Mouse (Mus musculus) spleen, postnatal 36 days (tissue): ENCODE measurements around the gene Rnf141.

Experiments used
- DNase-seq, 2 experiments: peaks; one replicate each; pipeline ENCODE4 v3.0.0; 2022; ENCODE audit warnings: low spot score in 2 of 2, mixed read lengths in 1 of 2

Gene Rnf141

DNA sequence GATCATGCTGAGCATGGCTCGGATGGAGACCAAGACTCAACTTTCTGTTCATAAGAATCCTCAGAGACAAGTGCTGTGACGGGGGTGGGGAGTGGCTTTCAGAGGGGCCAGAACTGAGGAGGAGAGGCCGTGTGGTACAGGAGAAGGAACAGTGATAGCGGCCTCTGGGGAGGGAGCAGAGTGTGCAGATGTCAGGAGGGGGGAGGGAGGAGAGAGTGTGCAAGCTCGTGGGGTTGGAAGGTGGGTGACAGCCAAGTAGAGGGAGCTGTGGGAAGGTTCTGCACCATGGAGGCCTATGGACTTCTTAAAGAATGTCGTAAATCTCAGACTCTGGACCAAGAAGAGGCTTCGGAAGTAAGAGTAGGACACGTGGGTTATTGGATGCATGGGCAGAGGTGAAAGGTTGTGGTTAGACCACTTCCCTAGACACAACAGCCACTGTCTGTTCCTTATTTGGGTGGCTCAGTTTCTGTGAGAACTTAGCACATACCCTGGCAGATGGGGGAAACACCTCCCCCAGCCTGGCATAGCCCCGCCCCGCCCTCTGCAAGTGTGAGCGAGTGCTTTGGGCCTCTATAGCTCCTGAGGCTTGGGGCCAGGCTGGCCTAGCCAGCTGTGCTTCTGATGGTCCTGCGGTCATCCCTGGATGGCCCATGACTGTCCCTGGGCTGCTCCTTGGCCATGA lies 47.7 kb downstream of the Rnf141 start:
- DNase-seq, result peak; percentile 88 to 90

DNA sequence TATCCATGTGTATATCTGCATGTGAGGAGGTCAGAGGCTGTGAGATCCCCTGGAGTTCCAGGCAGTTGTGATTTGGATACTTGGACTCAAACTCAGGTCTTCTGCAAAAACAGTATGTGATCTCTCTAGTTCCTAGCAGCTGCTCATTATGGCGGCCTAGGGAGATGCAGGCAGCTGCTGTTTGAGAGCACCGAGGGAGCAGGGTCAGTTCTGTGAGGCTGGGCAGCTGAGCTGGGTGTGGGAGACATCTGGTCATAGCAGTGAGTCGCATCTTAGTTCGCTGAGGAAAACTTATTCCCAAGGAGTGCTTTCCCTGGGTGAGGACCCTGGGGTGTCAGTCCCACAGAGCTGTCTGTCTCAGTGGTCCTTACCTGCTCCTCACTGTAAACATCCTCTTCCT lies 49.5 kb downstream of the Rnf141 start:
- DNase-seq, result no peak

- DNase-seq, result no peak
These were observed 51.4 kb downstream of the Rnf141 start for GRCm38 (mm10) chr7:110792834-110793233.

GRCm38 (mm10) chr7:110792201-110792600 lies 52.1 kb downstream of the Rnf141 start:
- no peak for DNase-seq

GRCm38 (mm10) chr7:110790878-110791277 lies 53.4 kb downstream of the Rnf141 start:
- no peak for DNase-seq

- no peak for DNase-seq
These were observed 56.9 kb downstream of the Rnf141 start for GRCm38 (mm10) chr7:110787310-110787709.

DNA sequence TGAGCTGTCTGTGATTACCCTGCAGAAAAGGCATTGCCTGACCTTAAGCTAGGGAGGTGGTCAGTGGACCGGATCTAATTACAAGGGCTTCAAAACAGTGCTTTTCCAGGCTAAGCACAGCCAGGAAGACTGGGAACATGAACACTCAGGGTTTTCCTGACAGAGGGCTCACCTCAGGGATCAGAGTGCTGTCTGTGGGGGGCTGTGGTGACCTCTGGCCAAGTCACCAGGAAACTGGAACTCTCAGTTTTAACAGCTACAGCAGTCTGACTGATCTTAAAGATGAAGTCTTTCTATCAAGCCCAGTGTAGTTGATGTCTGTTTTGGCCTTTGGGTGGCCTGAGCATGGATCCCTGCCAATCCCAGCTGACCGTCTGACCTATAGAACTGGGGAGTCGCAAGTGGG lies 58.5 kb downstream of the Rnf141 start:
- no peak for DNase-seq

DNA sequence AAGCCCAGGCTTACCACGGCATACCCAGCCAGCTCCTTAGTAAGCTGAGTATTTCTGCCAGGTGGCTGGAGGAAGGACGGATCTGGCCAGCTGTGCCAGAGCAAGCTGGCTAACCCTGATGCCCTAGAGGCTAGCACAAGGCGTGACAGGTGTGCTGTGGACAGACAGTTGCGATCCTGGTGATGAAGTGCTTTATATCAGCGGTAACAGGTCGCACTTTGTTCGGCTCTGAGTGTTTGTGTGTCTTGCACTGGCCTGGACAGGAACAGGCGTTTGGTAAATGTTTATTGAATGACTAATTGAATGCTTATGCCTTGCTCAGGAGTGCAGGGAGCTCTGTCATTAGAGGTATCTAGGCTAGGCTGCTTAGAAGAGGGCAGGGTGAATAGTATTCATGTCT lies 59.3 kb downstream of the Rnf141 start:
- DNase-seq, result no peak

- DNase-seq, result no peak
These were observed 61.3 kb downstream of the Rnf141 start for GRCm38 (mm10) chr7:110782845-110783478.

- peak; percentile 41 to 74 for DNase-seq
These were observed 62.1 kb downstream of the Rnf141 start for GRCm38 (mm10) chr7:110782135-110782534.

GRCm38 (mm10) chr7:110781231-110781711 lies 63.0 kb downstream of the Rnf141 start:
- peak; percentile 54 to 77 for DNase-seq

DNA sequence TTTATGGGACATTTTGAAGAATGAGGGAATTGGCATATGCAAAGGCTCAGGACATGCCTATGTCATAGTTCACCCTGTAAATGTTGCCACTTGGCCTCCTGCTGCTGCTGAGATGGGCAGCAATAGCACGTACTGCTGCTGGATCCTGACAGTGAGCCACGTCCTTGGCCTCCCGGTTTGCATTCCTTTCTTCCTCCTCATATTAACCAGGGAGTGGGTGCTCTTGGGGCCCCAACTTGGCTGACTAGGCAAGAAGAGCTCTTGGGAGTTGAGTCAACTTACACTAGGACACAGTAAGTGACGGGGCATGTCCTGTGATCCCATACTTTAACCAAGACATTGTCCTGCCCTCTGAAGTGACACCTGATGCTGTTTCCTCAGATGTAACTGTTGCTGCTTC lies 63.7 kb downstream of the Rnf141 start:
- no peak for DNase-seq

DNA sequence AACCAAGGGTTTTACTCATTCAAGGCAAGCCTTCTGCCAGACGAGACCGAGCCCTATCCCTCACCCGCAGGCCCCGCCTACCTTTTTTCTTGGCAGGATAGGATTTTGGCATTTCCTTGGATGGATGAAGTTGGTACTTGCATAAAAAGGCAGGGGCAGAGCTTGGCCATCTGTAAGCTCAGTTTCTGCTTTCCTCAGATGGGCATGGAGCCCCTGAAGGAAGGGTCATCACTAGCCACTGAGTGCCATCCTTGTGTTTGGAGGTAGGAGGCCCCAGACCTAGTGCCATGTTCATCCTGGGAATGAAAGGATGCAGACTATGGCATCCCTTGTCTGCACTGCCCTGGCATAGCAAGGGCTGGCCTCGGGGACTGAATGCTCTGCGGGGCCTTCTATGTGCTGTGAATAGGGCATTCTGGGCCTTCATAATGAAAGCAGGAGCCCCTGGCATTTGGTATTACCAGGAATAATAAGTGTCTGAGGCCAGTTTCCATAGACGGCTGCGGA lies 64.6 kb downstream of the Rnf141 start:
- no peak for DNase-seq

- no peak for DNase-seq
These were observed 65.3 kb downstream of the Rnf141 start for GRCm38 (mm10) chr7:110778933-110779332.

GRCm38 (mm10) chr7:110777146-110778001 lies 66.9 kb downstream of the Rnf141 start:
- DNase-seq, result no peak

DNA sequence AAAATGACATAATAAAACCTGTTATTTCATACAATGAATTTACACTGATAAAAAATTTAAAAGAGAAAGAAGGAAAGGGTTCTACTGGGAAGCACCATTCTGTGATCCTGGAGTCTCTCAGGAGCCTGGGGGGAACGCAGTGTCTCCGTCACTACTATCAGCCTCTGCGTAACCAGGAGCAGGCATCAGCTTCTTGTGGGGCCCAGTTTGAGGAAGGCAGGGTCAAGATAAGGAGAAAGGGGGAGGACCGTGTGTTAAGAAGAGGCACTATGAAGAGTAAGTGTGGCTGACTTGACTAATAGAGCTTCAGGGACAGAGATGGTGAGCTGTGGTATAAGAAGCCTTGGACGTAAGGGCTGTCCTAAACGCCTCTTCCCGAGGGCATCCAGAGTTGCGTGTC lies 69.6 kb downstream of the Rnf141 start:
- peak; percentile 46 to 73 for DNase-seq

DNA sequence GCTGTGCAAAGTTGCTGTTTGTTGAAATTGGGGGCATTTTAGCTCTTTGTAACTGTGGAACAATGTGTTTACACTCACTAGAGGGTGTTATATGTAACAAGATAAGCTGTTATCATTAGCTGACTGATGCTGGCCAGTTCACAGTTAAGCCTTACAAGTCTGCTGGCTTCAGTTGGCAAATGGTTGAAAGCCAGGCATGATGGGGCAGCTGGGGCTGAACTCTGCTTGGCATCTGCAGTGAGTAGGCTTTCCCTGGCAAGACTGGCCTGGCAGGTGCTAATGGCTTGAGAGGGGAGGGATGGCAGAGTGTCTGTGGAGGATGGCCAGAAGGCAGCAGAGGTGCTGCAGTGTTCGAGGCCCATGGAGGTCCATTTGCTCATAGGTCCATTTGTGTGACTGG lies 70.2 kb downstream of the Rnf141 start:
- DNase-seq, result peak in 1 of 2 experiments; percentile 18

DNA sequence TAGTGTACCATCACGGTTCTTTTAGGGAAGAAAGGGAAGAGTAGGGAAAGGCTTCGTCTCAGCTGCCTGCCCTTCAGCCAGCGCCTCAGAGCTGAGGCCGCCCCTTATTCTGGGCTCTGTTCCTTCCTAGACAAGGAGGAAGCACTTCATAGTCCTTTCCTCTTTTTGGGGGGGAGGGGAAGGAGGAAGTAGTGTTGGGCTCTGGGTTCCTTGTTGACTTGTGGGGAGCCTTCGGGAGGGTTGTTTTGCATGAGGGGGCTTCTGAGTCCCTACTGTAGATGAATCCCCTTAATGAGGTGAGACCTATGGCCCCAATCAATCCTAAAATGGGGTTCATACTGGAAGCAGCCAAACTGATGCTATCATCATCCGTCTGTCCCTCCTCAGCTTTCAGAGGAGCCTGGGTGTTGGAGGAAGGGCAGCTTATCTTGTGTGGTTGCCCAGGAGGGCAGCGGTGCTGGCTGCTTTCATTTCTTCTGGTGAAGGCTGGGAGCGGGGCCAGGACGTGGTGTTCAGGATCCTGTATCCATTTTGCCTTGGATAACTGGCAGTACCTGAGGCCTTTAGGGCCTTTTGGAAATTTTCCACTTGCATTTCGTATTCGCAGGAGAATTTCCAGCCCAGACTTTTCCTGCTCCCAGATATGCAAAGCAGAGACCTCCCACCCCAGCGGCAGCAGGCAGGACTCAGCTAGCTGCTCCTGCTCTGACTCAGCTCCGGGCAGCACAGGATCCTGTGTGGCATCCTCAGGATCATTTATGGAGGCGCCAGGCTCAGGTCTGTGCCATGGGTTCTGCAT lies 70.9 kb downstream of the Rnf141 start:
- peak; percentile 70 to 82 for DNase-seq

DNA sequence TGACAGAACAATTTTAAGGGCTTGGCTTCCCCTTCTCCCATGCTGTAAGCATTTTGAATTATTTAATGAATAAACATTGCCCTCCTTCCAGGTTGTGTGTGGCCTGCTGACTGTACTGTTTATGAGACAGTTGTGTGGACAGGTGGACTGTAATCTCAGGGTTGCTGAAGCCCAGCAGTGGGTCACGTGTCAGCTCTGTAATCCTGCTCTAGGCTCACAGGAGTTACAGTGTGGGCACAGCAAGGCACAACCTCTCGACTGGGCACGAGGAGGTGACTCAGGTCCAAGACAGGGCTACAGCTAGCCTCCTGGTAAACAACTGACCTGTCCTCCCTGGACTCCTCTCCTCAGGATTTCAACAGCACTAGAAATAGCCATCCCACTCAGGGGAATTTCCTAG lies 71.9 kb downstream of the Rnf141 start:
- DNase-seq, result no peak

DNA sequence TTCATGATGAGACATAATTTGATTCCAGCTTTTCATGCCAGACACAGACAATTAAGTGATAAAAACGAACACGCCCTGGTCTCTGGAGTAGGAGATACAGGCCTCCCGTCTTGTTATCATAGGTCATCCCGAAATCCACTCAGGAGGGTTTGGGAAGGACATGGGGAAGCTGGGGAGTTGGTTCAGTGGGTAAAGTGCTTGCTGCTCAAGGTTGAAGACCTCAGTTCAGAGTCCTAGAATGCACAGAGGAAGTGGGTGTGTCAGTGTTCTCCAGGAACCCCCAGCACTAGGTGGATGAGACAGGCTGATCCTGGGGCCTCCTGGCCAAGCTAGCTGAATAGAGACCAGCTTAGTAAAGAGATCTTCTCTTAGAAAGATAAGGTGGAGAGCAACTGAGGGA lies 73.3 kb downstream of the Rnf141 start:
- no peak for DNase-seq

DNA sequence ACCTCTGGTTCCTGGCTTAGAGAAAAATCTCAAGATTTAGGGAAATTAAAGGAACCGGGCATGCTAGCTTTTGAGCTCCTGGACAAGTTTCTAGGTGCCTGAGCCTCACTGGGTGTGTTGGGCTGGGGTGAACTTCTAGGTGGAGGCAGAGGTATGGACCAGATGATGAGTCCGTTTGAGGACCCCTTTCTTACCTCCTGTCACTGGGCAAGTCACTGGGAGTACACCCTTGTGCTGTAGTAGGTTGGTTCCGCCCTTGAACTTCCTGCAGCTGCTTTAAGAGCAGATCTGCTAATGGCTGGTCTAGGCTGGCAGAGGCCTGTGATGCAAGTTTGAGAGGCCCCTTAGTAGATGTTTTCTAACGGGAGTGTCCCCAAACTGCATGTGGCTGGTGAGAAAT lies 75.2 kb downstream of the Rnf141 start:
- DNase-seq, result peak; percentile 80 to 82
